ENCODE assay signal across 14 mouse cellular contexts in the genomic region with DNA sequence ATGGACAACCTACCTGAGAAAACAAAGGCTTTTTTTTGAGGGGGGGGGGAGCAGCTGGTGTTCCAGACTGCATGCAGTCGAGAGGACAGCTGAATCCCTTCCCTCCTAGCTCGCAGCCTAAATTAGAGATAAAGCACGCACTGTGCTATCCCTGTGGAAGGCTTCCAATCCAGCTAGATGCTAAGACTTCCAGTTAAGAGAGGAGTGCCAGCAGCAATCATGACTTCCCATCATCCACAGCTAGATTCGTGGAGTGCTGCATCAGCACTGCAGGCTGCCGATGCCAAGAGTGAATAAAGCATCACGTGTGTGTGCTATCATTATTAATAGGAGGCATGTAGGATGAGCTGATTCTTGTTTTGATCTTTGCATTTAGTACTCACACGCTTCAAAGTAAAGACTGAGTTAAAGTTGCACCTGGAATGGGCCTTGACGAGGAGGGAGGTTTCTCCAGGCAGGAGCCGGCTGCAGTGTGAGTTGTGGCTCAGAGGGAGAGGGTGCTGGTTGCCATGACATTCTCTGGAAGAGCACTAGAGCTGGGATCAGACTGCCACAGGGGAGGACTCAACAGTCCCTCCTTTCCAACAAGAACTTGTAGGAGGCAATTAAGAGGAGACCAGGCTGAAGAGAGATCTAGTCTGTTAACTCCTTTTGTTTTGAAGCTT. TPM values are rescaled to one million over a fixed set of nuclear protein-coding genes. Genes with fewer than 3 reads are reported as not detected.
DNase-seq lines count a peak whose midpoint lies in the region; ATAC-seq lines count a peak whose summit lies in the region.
"Had no signal": no experiment of that assay in that cellular context is flagged by ENCODE, and none has a peak within 500 bp of the region (broad histone marks: within the 10 kb centered on the region; RNA-seq: fewer than 3 reads in every experiment).

No protein-coding gene starts in this region.

- H3K9ac ChIP-seq in forebrain, embryonic 16.5 days (replicated peaks; ENCODE audit: low read depth, low read length), result no peak overlapping the region
- H3K9ac ChIP-seq: limb, embryonic 13.5 days; midbrain, embryonic 13.5 days had no signal

- no peak overlapping the region for H3K4me2 ChIP-seq in forebrain, embryonic 16.5 days (ENCODE audit: low read length)
- H3K4me2 ChIP-seq: limb, embryonic 13.5 days; midbrain, embryonic 13.5 days had no signal

- no peaks in the 10 kb centered on the region for H3K27me3 ChIP-seq in heart, embryonic 10.5 days (ENCODE audit: insufficient read depth, poor library complexity, severe bottlenecking)
- H3K27me3 ChIP-seq in forebrain, embryonic 16.5 days (replicated peaks; ENCODE audit: control insufficient read depth, insufficient read depth, low read length), result no peaks in the 10 kb centered on the region
- no peaks in the 10 kb centered on the region for H3K27me3 ChIP-seq in hindbrain, embryonic 10.5 days (ENCODE audit: insufficient read depth, poor library complexity, severe bottlenecking)
- H3K27me3 ChIP-seq: limb, embryonic 13.5 days; midbrain, embryonic 13.5 days had no signal

- intact Hi-C loops in heart, postnatal 10 days (cut with DNase I), result no loop called here
- intact Hi-C loops in left cerebral cortex, postnatal 36 days (cut with DNase I), result no loop called here

- no peak overlapping the region for H3K4me3 ChIP-seq in heart, embryonic 10.5 days
- H3K4me3 ChIP-seq in forebrain, embryonic 16.5 days (replicated peaks; ENCODE audit: low read length), result no peak overlapping the region
- H3K4me3 ChIP-seq in hindbrain, embryonic 10.5 days, result no peak overlapping the region
- H3K4me3 ChIP-seq: limb, embryonic 13.5 days; midbrain, embryonic 13.5 days had no signal

- no peak overlapping the region for H3K27ac ChIP-seq in heart, embryonic 10.5 days
- H3K27ac ChIP-seq in forebrain, embryonic 16.5 days (ENCODE audit: low read length), result no peak overlapping the region
- H3K27ac ChIP-seq in hindbrain, embryonic 10.5 days, result no peak overlapping the region
- H3K27ac ChIP-seq: limb, embryonic 13.5 days; midbrain, embryonic 13.5 days had no signal

- ATAC-seq in forebrain, embryonic 16.5 days, result no peak
- ATAC-seq: lung, postnatal 0 days; midbrain, embryonic 13.5 days had no signal

- peaks cover 8% of the 10 kb centered on the region for H3K4me1 ChIP-seq in heart, embryonic 10.5 days
- H3K4me1 ChIP-seq in forebrain, embryonic 16.5 days (replicated peaks; ENCODE audit: control insufficient read depth, insufficient read depth, low read length), result peaks cover 11% of the 10 kb centered on the region; the same call in 1 of the 2 replicates
- peaks cover 15% of the 10 kb centered on the region for H3K4me1 ChIP-seq in hindbrain, embryonic 10.5 days (replicated peaks)

- peak; percentile 11 to 17 for DNase-seq in heart, postnatal 10 days
- no peak for DNase-seq in heart, embryonic 10.5 days (ENCODE audit: low spot score)
- peak; percentile 90 for DNase-seq in brain, adult 2 months (ENCODE audit: low read depth, low spot score)
- DNase-seq in layer of hippocampus, adult 18-20 months (ENCODE audit: low spot score in 2 of 2), result peak; percentile 71 to 88
- DNase-seq in left cerebral cortex, postnatal 36 days (ENCODE audit: low spot score in 2 of 2), result peak; percentile 65 to 70
- DNase-seq in lung, postnatal 14 days, result no peak
- no peak for DNase-seq in hindbrain, embryonic 10.5 days (ENCODE audit: low spot score)
- DNase-seq: cerebellum, postnatal 25 days; kidney, adult 18-20 months had no signal

- 90% methylated on average over 9 of the region's 9 CpGs for WGBS in heart, embryonic 10.5 days
- 81% methylated on average over 9 of the region's 9 CpGs for WGBS in forebrain, embryonic 16.5 days
- WGBS in hindbrain, embryonic 10.5 days, result 91% methylated on average over 9 of the region's 9 CpGs

- H3K9me3 ChIP-seq in heart, embryonic 10.5 days, result no peaks in the 10 kb centered on the region
- no peaks in the 10 kb centered on the region for H3K9me3 ChIP-seq in forebrain, embryonic 16.5 days (ENCODE audit: control insufficient read depth, low read length)
- H3K9me3 ChIP-seq in hindbrain, embryonic 10.5 days, result no peaks in the 10 kb centered on the region
- H3K9me3 ChIP-seq: limb, embryonic 13.5 days; midbrain, embryonic 13.5 days had no signal

- peaks cover 37% of the 10 kb centered on the region for H3K36me3 ChIP-seq in heart, embryonic 10.5 days
- peaks cover 3% of the 10 kb centered on the region for H3K36me3 ChIP-seq in forebrain, embryonic 16.5 days (ENCODE audit: control insufficient read depth, insufficient read depth)
- peaks cover 56% of the 10 kb centered on the region for H3K36me3 ChIP-seq in hindbrain, embryonic 10.5 days

RNA-seq across cellular contexts. Expression of a gene that starts 5.2 kb away (rescaled TPM):
- 10 to 100 TPM; 46.4 to 50.6 TPM for total RNA-seq in heart, postnatal 10 days (2021)
- 44.0 and 49.0 TPM in 2 replicates for polyA plus RNA-seq in heart, embryonic 10.5 days (2016; fragmentation: Nextera tagmentation; extraction: Ambion mirVana)
- 10 to 100 TPM; 65.5 to 71.2 TPM for total RNA-seq in layer of hippocampus, adult 18-20 months (2021)
- 10 to 100 TPM; 61.0 to 64.6 TPM for total RNA-seq in left cerebral cortex, postnatal 36 days (2021)
- polyA plus RNA-seq in forebrain, embryonic 16.5 days (2015; fragmentation: Nextera tagmentation; extraction: Ambion mirVana), result 71.8 and 73.0 TPM in 2 replicates
- 53.6 and 63.8 TPM in 2 replicates for polyA plus RNA-seq in hindbrain, embryonic 10.5 days (2016; fragmentation: Nextera tagmentation; extraction: Ambion mirVana)

RNA-seq across cellular contexts. Expression of a gene that starts 5.5 kb away (rescaled TPM):
- total RNA-seq in heart, postnatal 10 days (2021), result 10 to 100 TPM; 33.7 to 36.6 TPM
- 28.3 and 29.1 TPM in 2 replicates for polyA plus RNA-seq in heart, embryonic 10.5 days (2016; fragmentation: Nextera tagmentation; extraction: Ambion mirVana)
- 100 to 1,000 TPM; 123 to 126 TPM for total RNA-seq in layer of hippocampus, adult 18-20 months (2021)
- total RNA-seq in left cerebral cortex, postnatal 36 days (2021), result 100 to 1,000 TPM in 1 of 2 experiments, 10 to 100 TPM in 1; 95.1 to 100 TPM
- 33.7 and 34.6 TPM in 2 replicates for polyA plus RNA-seq in forebrain, embryonic 16.5 days (2015; fragmentation: Nextera tagmentation; extraction: Ambion mirVana)
- 35.0 and 36.3 TPM in 2 replicates for polyA plus RNA-seq in hindbrain, embryonic 10.5 days (2016; fragmentation: Nextera tagmentation; extraction: Ambion mirVana)

RNA-seq across cellular contexts. Expression of a gene that starts 21.2 kb away (rescaled TPM):
- total RNA-seq in heart, postnatal 10 days (2021), result 100 to 1,000 TPM; 180 to 190 TPM
- polyA plus RNA-seq in heart, embryonic 10.5 days (2016; fragmentation: Nextera tagmentation; extraction: Ambion mirVana), result 69.3 and 76.7 TPM in 2 replicates
- total RNA-seq in layer of hippocampus, adult 18-20 months (2021), result 100 to 1,000 TPM; 183 to 188 TPM
- total RNA-seq in left cerebral cortex, postnatal 36 days (2021), result 100 to 1,000 TPM; 177 TPM
- 56.4 and 58.6 TPM in 2 replicates for polyA plus RNA-seq in forebrain, embryonic 16.5 days (2015; fragmentation: Nextera tagmentation; extraction: Ambion mirVana)
- 53.2 and 65.6 TPM in 2 replicates for polyA plus RNA-seq in hindbrain, embryonic 10.5 days (2016; fragmentation: Nextera tagmentation; extraction: Ambion mirVana)

RNA-seq across cellular contexts. Expression of a gene that starts 47.1 kb away (rescaled TPM):
- 1 to 10 TPM; 1.5 to 3.1 TPM for total RNA-seq in heart, postnatal 10 days (2021)
- polyA plus RNA-seq in heart, embryonic 10.5 days (2016; fragmentation: Nextera tagmentation; extraction: Ambion mirVana), result 2.9 and 3.3 TPM in 2 replicates
- total RNA-seq in layer of hippocampus, adult 18-20 months (2021), result 1 to 10 TPM; 3.4 to 4.4 TPM
- 1 to 10 TPM; 6.6 to 8.7 TPM for total RNA-seq in left cerebral cortex, postnatal 36 days (2021)
- 0.94 and 3.0 TPM in 2 replicates for polyA plus RNA-seq in forebrain, embryonic 16.5 days (2015; fragmentation: Nextera tagmentation; extraction: Ambion mirVana)
- 1.6 and 1.8 TPM in 2 replicates for polyA plus RNA-seq in hindbrain, embryonic 10.5 days (2016; fragmentation: Nextera tagmentation; extraction: Ambion mirVana)
- total RNA-seq: granulocyte monocyte progenitor cell, adult 5-6 weeks had no signal

RNA-seq across cellular contexts. Expression of a gene that starts 50.3 kb away (rescaled TPM):
- under 1 TPM; 0.57 to 0.67 TPM for total RNA-seq in heart, postnatal 10 days (2021)
- polyA plus RNA-seq in heart, embryonic 10.5 days (2016; fragmentation: Nextera tagmentation; extraction: Ambion mirVana), result 0.23 and 0.69 TPM in 2 replicates
- total RNA-seq in layer of hippocampus, adult 18-20 months (2021), result 1 to 10 TPM; 7.4 TPM
- total RNA-seq in left cerebral cortex, postnatal 36 days (2021), result 10 to 100 TPM; 11.3 to 25.5 TPM
- not detected in 2 replicates for polyA plus RNA-seq in forebrain, embryonic 16.5 days (2015; fragmentation: Nextera tagmentation; extraction: Ambion mirVana)
- 0.52 and 0.93 TPM in 2 replicates for polyA plus RNA-seq in hindbrain, embryonic 10.5 days (2016; fragmentation: Nextera tagmentation; extraction: Ambion mirVana)
- total RNA-seq: granulocyte monocyte progenitor cell, adult 5-6 weeks had no signal
- polyA plus RNA-seq: lung, postnatal 0 days had no signal

Comparison
In these comparisons a context has a peak if more than half of its experiments do, and no peak if none do; other contexts are left out.
1. DNase-seq: peak in heart, postnatal 10 days (2 of 2), brain, adult 2 months (single experiment), layer of hippocampus, adult 18-20 months (2 of 2) and left cerebral cortex, postnatal 36 days (2 of 2); none in heart, embryonic 10.5 days (single experiment), lung, postnatal 14 days (single experiment) and hindbrain, embryonic 10.5 days (single experiment).